ENCODE assay signal across 8 mouse cellular contexts in the genomic region with DNA sequence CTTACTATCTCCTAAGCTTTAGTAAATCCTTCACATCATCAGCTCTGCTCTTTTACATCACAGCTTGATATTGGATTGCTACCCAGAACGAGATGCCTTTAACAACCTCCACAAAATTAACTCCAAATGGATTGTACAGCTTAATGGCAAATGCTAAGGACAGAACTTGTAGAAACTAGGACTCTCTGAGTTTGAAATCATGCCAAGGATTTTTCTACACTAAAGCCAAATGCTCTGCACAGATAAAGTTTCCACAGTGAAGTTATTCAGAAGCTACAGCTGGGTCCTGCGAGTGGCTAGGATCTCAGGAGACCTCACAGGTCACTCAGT. TPM values are rescaled to one million over a fixed set of nuclear protein-coding genes. Genes with fewer than 3 reads are reported as not detected.
DNase-seq lines count a peak whose midpoint lies in the region; ATAC-seq lines count a peak whose summit lies in the region.

No protein-coding gene starts in this region.

- DNase-seq in heart, postnatal 14 days = no peak
- no peak for DNase-seq in embryonic facial prominence, embryonic 10.5 days (ENCODE audit: low spot score)
- peak; percentile 13 for DNase-seq in midbrain, embryonic 14.5 days
- no peak for DNase-seq in gastrocnemius, adult 8-10 months (ENCODE audit: low spot score in 2 of 2)
- DNase-seq in lung, postnatal 25 days (ENCODE audit: low spot score) = no peak
- no peak for DNase-seq in ovary, postnatal 14 days (ENCODE audit: low spot score)

- no peak overlapping the region for H3K9ac ChIP-seq in heart, embryonic 11.5 days (ENCODE audit: low read depth, low read length)
- 0 out of 2 replicates have a peak overlapping the region, but pooled peaks have one; percentile 44 for H3K9ac ChIP-seq in hindbrain, embryonic 13.5 days
- no peak overlapping the region for H3K9ac ChIP-seq in midbrain, embryonic 14.5 days (replicated peaks; ENCODE audit: low read length)

- intact Hi-C loops in heart, postnatal 14 days (cut with DNase I) = no loop called here

- WGBS in heart, embryonic 11.5 days (ENCODE audit: insufficient replicate concordance) = 36% methylated on average over 2 of the region's 2 CpGs
- 45% methylated on average over 2 of the region's 2 CpGs for WGBS in embryonic facial prominence, embryonic 10.5 days
- 50% methylated on average over 2 of the region's 2 CpGs for WGBS in hindbrain, embryonic 13.5 days
- 46% methylated on average over 2 of the region's 2 CpGs for WGBS in midbrain, embryonic 14.5 days

- H3K36me3 ChIP-seq in heart, embryonic 11.5 days (ENCODE audit: control insufficient read depth, insufficient read depth, low read length) = no peaks in the 10 kb centered on the region
- H3K36me3 ChIP-seq in embryonic facial prominence, embryonic 10.5 days (replicated peaks) = no peaks in the 10 kb centered on the region
- H3K36me3 ChIP-seq in hindbrain, embryonic 13.5 days = no peaks in the 10 kb centered on the region
- no peaks in the 10 kb centered on the region for H3K36me3 ChIP-seq in midbrain, embryonic 14.5 days (ENCODE audit: control insufficient read depth, insufficient read depth, low read length)

- ATAC-seq in heart, embryonic 11.5 days (replicated peaks; ENCODE audit: insufficient number of reproducible peaks, low FRiP score, low TSS enrichment) = no peak
- no peak for ATAC-seq in hindbrain, embryonic 13.5 days (ENCODE audit: low FRiP score)
- ATAC-seq in midbrain, embryonic 14.5 days (ENCODE audit: low FRiP score, low TSS enrichment) = no peak

- no peaks in the 10 kb centered on the region for H3K27me3 ChIP-seq in heart, embryonic 11.5 days (ENCODE audit: control insufficient read depth, insufficient read depth, low read length)
- no peaks in the 10 kb centered on the region for H3K27me3 ChIP-seq in embryonic facial prominence, embryonic 10.5 days (replicated peaks; ENCODE audit: low read depth, poor library complexity, severe bottlenecking)
- H3K27me3 ChIP-seq in hindbrain, embryonic 13.5 days = no peaks in the 10 kb centered on the region
- no peaks in the 10 kb centered on the region for H3K27me3 ChIP-seq in midbrain, embryonic 14.5 days (ENCODE audit: control insufficient read depth, insufficient read depth, low read length)

- H3K4me3 ChIP-seq in heart, embryonic 11.5 days (ENCODE audit: low read depth, low read length) = peak overlapping the region; percentile 48
- H3K4me3 ChIP-seq in embryonic facial prominence, embryonic 10.5 days = peak overlapping the region; percentile 61
- peak overlapping the region; percentile 46 for H3K4me3 ChIP-seq in hindbrain, embryonic 13.5 days
- peak overlapping the region; percentile 36 for H3K4me3 ChIP-seq in midbrain, embryonic 14.5 days (replicated peaks; ENCODE audit: low read depth, low read length)

- no peak overlapping the region for H3K27ac ChIP-seq in heart, embryonic 11.5 days (ENCODE audit: low read depth, low read length)
- H3K27ac ChIP-seq in embryonic facial prominence, embryonic 10.5 days (replicated peaks) = no peak overlapping the region
- no peak overlapping the region for H3K27ac ChIP-seq in hindbrain, embryonic 13.5 days
- no peak overlapping the region for H3K27ac ChIP-seq in midbrain, embryonic 14.5 days (replicated peaks; ENCODE audit: low read depth, low read length)

- H3K9me3 ChIP-seq in heart, embryonic 11.5 days (replicated peaks; ENCODE audit: control insufficient read depth, low read length) = no peaks in the 10 kb centered on the region
- no peaks in the 10 kb centered on the region for H3K9me3 ChIP-seq in embryonic facial prominence, embryonic 10.5 days
- H3K9me3 ChIP-seq in hindbrain, embryonic 13.5 days = no peaks in the 10 kb centered on the region
- no peaks in the 10 kb centered on the region for H3K9me3 ChIP-seq in midbrain, embryonic 14.5 days (ENCODE audit: control insufficient read depth, low read length)

- no peaks in the 10 kb centered on the region for H3K4me1 ChIP-seq in heart, embryonic 11.5 days (ENCODE audit: control insufficient read depth, insufficient read depth, low read length)
- peaks cover 10% of the 10 kb centered on the region for H3K4me1 ChIP-seq in embryonic facial prominence, embryonic 10.5 days
- H3K4me1 ChIP-seq in hindbrain, embryonic 13.5 days (replicated peaks) = peaks cover 7% of the 10 kb centered on the region
- H3K4me1 ChIP-seq in midbrain, embryonic 14.5 days (ENCODE audit: control insufficient read depth, insufficient read depth, low read length) = 0 out of 2 replicates have a peak, but pooled peaks cover 3% of the 10 kb centered on the region

- H3K4me2 ChIP-seq in heart, embryonic 11.5 days = peak overlapping the region; percentile 77
- peak overlapping the region; percentile 56 for H3K4me2 ChIP-seq in hindbrain, embryonic 13.5 days
- H3K4me2 ChIP-seq in midbrain, embryonic 14.5 days (ENCODE audit: low read length) = peak overlapping the region; percentile 64

RNA-seq across cellular contexts. Expression of a gene that starts 13.5 kb away (rescaled TPM):
- polyA plus RNA-seq in heart, embryonic 11.5 days (2014; fragmentation: Nextera tagmentation; extraction: Ambion mirVana) = not detected in 2 replicates
- not detected for total RNA-seq in heart, postnatal 14 days (2021)
- not detected in 2 replicates for polyA plus RNA-seq in embryonic facial prominence, embryonic 10.5 days (2016; fragmentation: Nextera tagmentation; extraction: Ambion mirVana)
- not detected in 2 replicates for polyA plus RNA-seq in hindbrain, embryonic 13.5 days (2015; fragmentation: Nextera tagmentation; extraction: Ambion mirVana)
- not detected in 2 replicates for polyA plus RNA-seq in midbrain, embryonic 14.5 days (2014; fragmentation: Nextera tagmentation; extraction: Ambion mirVana)
- total RNA-seq in gastrocnemius, adult 8-10 months (2022) = not detected
